Mouse (Mus musculus): Measurements from ENCODE around the gene Ppil4. TPM values are rescaled to one million over a fixed set of nuclear protein-coding genes. Genes with fewer than 3 reads are reported as not detected.

Gene Ppil4
- polyA plus RNA-seq, 1 experiment from 2014 or later: 38.2 TPM

Small RNA genes within 50 kb of the gene (microRNA-seq; reads per million reads assigned to microRNA genes)
- gene Mir5104: 2.5 reads per million, percentile 13 among the genes with 10 or more reads in this experiment

Other genes starting within 250 kb of the Ppil4 start
- 2.3 and 2.9 TPM in 2 replicates for gene Lrp11, start 203.1 kb upstream of the Ppil4 start, polyA plus RNA-seq (2015; fragmentation: Nextera tagmentation; extraction: Ambion mirVana)
- 34.2 and 34.5 TPM in 2 replicates for gene Nup43, start 125.4 kb upstream of the Ppil4 start, polyA plus RNA-seq (2015; fragmentation: Nextera tagmentation; extraction: Ambion mirVana)
- gene Pcmt1, start 111.8 kb upstream of the Ppil4 start, polyA plus RNA-seq (2015; fragmentation: Nextera tagmentation; extraction: Ambion mirVana): 105 and 110 TPM in 2 replicates
- gene Lats1, start 111.7 kb upstream of the Ppil4 start, polyA plus RNA-seq (2015; fragmentation: Nextera tagmentation; extraction: Ambion mirVana): 9.4 TPM in 2 replicates
- 57.3 and 57.7 TPM in 2 replicates for gene Katna1, start 66.9 kb upstream of the Ppil4 start, polyA plus RNA-seq (2015; fragmentation: Nextera tagmentation; extraction: Ambion mirVana)
- gene Ginm1, start 67 bp upstream of the Ppil4 start, polyA plus RNA-seq (2015; fragmentation: Nextera tagmentation; extraction: Ambion mirVana): 81.7 and 90.5 TPM in 2 replicates
- gene Zc3h12d, start 39.6 kb downstream of the Ppil4 start, polyA plus RNA-seq (2015; fragmentation: Nextera tagmentation; extraction: Ambion mirVana): 0.43 and 0.52 TPM in 2 replicates
- gene Tab2, start 163.3 kb downstream of the Ppil4 start, polyA plus RNA-seq (2015; fragmentation: Nextera tagmentation; extraction: Ambion mirVana): 14.5 and 15.5 TPM in 2 replicates

Measured in stomach, embryonic 16.5 days (tissue).